Mouse (Mus musculus) neutrophil, adult 65 days (primary cell): ENCODE data around the gene Lrr1. TPM values are rescaled to one million over a fixed set of nuclear protein-coding genes. Genes with fewer than 3 reads are reported as not detected.

Experiments
- total RNA-seq: library from RNA; stranded (reverse); gene quantifications from 2 replicates; pipeline ENCODE4 v1.2.4, GENCODE M21; 2023

The Lrr1 gene
- 5.7 and 6.2 TPM in 2 replicates for total RNA-seq

DNA sequence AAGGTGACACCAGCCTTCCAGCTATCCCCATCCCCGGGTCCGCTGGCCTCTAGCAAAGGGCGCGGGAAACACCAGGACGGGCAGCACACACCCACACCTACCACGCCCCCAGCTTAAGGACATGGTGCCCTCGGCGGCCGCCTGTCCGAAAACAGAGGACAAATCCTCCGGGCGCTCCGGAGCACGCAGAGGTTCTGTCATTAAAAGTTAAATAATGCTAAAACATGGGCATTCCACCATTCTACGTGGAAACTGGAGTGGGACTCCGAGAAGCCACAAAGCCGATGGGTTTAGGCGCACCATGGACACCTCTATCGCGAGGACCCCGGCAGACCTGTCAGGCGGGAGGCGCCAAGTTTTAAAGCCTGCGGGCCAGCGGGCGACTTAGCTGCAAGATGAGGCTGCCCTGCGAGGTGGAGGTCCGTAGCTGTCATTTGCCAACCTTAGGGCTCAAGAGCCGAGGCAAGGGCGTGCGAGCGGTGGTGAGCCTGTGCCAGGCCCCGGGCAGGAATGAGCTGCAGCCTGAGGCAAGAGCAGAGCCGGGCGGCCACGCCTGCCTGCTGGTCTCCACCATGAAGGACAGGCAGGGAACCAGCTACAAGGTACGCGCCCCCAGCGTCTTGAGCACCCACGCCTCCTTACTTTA is at the start of gene Lrr1:
Lrr1 (plus strand) TSS at position 354 of the 646 bp plus-strand sequence.

DNA sequence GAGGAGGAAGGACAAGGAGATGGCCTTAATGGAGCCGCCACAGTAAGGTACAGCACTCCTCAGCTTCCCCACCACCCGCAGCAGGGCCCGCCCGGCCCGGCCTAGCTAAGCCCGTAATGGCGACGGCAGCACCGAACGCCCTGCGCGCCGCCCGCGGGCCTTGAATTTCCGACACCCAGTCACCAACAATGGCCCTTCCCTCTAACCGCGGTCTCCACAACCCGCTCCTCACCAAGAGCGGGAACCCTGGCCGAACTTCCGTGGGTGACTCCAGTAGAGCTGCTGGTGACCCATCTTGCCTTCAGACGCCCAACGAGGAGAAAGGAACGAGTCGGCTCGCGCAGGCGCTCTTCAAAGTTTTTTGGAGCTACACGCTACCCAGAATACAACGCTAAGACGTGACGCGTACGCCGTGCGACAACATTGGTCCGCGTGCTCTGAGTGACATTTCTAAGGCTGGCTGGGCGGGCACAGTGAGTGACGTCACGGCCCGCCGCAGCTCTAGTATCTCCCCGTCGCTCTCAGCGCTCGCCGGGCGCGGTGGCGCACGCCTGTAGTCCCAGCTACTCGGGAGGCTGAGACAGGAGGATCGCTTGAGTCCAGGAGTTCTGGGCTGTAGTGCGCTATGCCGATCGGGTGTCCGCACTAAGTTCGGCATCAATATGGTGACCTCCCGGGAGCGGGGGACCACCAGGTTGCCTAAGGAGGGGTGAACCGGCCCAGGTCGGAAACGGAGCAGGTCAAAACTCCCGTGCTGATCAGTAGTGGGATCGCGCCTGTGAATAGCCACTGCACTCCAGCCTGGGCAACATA is 9.6 kb upstream of the Lrr1 start, which contains the start of gene Rps29:
Rps29 (minus strand) TSS at position 422 of the 813 bp plus-strand sequence.

DNA sequence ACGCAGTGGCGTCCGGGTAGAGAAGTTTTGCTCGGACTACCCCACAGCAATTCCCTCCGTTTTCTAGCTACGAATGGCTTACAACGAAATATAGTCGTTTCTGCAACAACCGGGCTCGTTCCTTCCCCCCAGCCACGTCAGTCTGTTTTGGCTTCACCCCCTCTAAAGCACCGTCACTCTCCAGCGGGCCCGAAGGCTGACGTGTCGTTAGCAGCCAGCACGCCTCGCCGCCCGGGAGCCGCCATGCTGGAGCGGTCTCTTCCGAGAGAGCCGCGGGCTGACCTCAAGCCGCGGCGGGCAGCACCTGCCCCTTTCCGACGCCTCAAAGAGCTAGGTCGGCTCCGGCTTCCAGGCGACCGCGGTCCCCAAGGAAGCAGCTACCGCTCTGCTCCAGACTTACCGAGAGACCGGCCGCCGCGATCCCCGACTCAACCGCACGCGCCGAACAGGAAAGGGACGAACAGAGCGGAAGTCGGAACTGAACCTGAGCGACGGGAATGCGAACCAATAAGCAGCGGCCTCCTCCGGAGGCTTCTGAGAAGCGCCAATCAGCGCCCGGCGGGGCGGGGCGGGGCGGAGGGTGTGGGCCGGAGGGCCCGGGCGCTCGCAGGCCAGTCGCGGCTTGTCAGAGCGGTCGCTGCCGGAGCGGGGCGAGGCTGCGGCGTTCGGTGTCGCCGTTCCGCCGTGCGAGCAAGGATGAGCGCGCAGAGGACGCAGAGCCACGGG is 15.1 kb downstream of the Lrr1 start, which contains the start of the genes Rpl36al and Mgat2:
Rpl36al (minus strand) TSS at position 501 of the 726 bp plus-strand sequence.
Mgat2 (plus strand) TSS at position 575 of the 726 bp plus-strand sequence.

DNA sequence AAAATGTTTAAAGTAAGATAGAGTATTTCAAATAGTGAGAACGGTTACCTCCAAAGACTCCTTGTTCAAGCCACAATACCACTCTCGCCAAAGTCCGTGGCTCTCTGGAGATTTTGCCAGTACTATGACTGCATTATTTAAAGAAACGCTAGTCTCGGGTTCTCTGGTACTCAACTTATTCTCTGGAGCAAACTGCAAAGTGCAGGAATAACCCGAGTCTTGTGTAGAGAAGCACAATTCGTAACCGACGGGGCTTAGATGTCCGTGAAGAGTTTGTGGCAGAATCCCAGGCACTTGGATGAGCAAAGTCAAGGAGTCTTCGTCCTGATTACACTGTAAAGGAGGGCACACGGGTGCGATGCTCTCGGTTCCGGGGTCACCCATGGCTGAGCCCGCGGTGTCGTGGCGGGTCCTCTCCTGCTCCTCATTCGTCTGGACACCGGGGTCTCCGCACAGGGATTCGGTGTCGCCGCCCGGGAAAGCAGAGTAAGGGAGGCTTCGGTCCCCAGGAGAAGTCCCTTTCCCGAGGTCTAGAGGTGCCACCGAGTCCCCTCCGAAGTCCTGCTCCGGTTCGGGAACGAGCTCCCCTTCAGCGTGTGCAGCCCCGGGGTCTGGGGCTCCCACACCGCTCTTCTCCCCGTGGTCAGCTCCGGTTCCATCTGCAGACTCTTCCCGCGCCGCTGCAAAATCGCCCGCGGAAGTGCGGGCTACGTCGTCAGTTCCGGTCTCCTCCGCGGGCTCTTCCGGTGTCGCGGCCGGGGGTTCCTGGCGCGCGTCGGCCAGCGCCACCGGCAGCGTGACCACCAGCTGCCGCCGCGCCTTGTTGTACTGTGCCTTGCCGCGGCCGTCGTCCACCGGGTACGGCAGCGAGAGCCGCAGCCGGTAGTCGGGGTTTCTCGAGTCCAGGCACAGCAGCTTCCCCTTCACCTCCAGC is 28.1 kb downstream of the Lrr1 start, which contains the start of gene Gm49383:
Gm49383 (minus strand) TSS at position 661 of the 934 bp plus-strand sequence.

GRCm38 (mm10) chr12:69198164-69198535 is 29.5 kb downstream of the Lrr1 start, which contains the start of gene Dnaaf2:
TSS of gene Dnaaf2 (minus strand) at chr12:69198429.

DNA sequence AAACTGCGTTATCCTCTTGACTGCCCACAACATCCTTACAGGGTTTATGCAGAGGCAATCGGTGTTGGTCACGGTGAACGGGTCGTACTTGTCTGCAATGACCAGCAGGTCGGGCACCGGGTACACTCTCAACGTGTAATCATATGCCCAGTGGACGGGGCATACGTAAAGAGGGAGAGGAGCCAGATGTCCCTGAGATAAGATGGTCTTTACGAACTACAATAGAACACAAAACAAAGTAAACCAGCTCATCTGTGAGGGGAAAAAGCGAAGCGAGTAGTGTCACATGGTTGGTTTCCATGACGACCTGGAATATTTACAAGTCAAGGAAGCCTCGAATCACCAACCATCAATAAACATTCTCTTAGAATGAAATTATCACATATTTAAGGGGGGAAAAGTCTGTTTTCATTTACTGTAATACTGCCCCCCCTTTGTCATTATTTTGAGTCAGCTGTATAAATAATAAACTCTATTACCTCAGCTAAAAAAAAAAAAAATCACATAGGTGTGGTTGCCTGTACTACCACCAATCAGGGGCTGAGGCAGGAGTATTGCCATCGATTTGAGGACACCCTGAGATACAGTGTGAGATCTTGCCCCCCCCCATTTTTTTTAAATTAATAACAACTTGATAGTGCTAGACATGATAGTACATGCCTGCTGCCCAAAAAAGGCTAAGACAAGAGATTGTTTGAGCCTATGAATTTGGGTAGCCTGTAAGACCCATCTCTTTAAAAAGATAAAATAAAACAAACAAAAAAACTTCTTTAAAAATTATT is 35.6 kb downstream of the Lrr1 start, which contains the start of gene Gm49384:
Gm49384 (minus strand) TSS at position 216 of the 782 bp plus-strand sequence.

GRCm38 (mm10) chr12:69227776-69228466 is 59.3 kb downstream of the Lrr1 start, which contains the start of gene Pole2:
TSS of gene Pole2 (minus strand) at chr12:69228195.

Other genes with a start within 250 kb of the Lrr1 start
- 658 and 1,139 TPM in 2 replicates for gene Rps29, start 9.6 kb upstream of the Lrr1 start, total RNA-seq
- 133 and 180 TPM in 2 replicates for gene Rpl36al, start 15.3 kb downstream of the Lrr1 start, total RNA-seq
- 25.7 and 26.3 TPM in 2 replicates for gene Mgat2, start 15.3 kb downstream of the Lrr1 start, total RNA-seq
- gene Gm49383, start 28.3 kb downstream of the Lrr1 start, total RNA-seq: 3.2 and 5.3 TPM in 2 replicates
- gene Dnaaf2, start 29.6 kb downstream of the Lrr1 start, total RNA-seq: 1.3 and 1.7 TPM in 2 replicates
- 2.3 and 4.2 TPM in 2 replicates for gene Gm49384, start 35.5 kb downstream of the Lrr1 start, total RNA-seq
- gene Pole2, start 59.4 kb downstream of the Lrr1 start, total RNA-seq: 5.8 and 8.6 TPM in 2 replicates
- gene Klhdc1, start 72.4 kb downstream of the Lrr1 start, total RNA-seq: 0.34 and 0.63 TPM in 2 replicates
- 20.7 and 20.9 TPM in 2 replicates for gene Klhdc2, start 127.9 kb downstream of the Lrr1 start, total RNA-seq
- gene Nemf, start 188.4 kb downstream of the Lrr1 start, total RNA-seq: 35.0 and 43.5 TPM in 2 replicates
- 163 and 204 TPM in 2 replicates for gene Arf6, start 203.3 kb downstream of the Lrr1 start, total RNA-seq
- gene Gm9887, start 203.6 kb downstream of the Lrr1 start, total RNA-seq: 0.93 and 1.9 TPM in 2 replicates